Mouse (Mus musculus): Measurements from ENCODE around the gene Txnrd2. TPM values are rescaled to one million over a fixed set of nuclear protein-coding genes. Genes with fewer than 3 reads are reported as not detected.
A peak's percentile ranks its signal among the peaks of the same experiment; 100 is the strongest.

Txnrd2 gene
- total RNA-seq, 2 experiments from 2014 or later, result 82.3 to 145 TPM

DNA sequence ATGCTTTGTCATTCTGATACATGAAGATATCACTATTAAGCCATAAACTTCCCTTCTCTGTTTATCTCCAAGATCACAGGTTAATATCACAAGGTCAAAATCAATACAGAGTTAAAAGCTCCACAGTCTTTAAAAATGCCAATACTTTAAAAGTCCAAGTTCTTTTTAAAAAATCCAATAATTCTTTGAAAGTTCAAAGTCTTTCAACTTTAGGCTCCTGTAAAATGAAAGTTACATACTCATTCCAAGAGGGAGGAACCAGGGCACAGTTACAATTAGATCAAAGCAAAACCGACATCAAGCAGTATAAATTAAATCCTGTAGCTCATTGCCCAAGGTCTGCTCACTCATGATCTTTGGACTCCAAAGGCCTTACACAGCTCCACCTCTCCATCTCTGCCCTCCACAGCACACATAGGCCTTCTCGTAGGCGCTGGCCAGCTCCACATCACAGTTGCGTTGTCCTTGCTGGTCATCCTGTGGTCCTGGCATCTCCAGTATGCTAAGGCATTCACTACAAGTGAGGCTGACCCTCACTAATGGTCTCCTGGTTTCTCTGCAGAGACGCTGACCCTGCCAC is 7.2 kb downstream of the Txnrd2 start:
- ATAC-seq (replicated peaks; ENCODE audit: low FRiP score, low TSS enrichment, poor library complexity, severe bottlenecking), result no peak

DNA sequence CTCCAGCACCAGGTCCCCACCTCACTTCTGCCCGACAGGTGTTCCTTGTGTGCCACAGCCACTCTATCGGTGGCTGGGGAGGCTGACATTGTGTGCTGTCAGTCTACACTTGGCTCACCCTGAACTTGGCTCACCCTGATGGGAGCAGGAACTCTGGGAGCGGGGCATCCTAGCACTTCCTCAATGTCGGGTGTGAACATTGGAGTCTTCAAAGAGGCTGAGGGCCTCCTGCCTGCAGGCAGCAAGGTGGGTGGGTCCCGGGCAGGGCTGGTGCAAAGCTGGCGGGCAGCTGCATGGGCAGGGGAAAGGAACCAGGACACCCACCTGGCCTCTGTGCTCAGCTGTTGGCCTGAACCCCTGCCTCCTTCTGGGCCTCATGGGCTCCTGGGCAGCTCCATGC is 9.9 kb downstream of the Txnrd2 start:
- no peak for ATAC-seq (replicated peaks; ENCODE audit: low FRiP score, low TSS enrichment, poor library complexity, severe bottlenecking)

GRCm38 (mm10) chr16:18443385-18443841 is 17.2 kb downstream of the Txnrd2 start:
- peak; percentile 83 for ATAC-seq (replicated peaks; ENCODE audit: low FRiP score, low TSS enrichment, poor library complexity, severe bottlenecking)

DNA sequence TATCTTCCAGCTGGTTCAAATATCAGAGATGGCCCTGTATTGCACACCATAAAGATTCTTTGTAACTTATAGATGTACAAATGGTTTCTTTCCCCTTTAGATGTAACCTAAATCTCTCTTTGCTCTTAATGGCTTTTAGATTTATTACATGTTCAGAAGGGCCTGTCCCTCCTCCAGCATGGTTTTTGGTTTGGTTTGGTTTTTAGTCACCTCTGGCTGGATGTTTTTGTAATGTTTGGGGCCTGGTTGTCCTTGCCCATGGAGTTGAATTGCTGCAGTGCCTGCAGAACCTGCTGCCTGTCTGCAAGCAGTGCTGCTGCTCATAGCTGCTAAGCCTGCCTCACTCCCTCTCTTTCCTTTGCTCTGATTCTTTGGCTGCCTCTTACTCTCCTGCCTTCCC is 21.1 kb downstream of the Txnrd2 start:
- no peak for ATAC-seq (replicated peaks; ENCODE audit: low FRiP score, low TSS enrichment, poor library complexity, severe bottlenecking)

DNA sequence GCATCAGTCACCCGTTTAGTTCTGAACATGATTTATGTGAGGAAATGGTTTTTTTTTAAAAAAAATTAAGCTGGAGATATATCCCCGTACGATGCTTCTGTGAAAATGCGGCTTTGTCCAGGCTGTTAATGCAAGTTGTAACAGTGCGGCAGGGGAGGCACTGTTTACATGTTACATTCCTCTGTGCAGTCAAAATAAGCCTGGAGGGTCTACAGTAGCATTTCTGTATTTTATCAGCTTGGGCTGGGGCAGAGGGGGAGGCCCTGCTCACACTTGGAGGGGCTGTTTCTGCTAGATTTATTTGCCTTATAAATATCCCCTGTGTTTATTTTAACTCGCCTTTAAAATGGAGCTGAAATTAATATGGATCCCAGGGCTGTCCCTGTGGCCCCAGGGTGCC is 21.9 kb downstream of the Txnrd2 start:
- no peak for ATAC-seq (replicated peaks; ENCODE audit: low FRiP score, low TSS enrichment, poor library complexity, severe bottlenecking)

- no peak for ATAC-seq (replicated peaks; ENCODE audit: low FRiP score, low TSS enrichment, poor library complexity, severe bottlenecking)
Observed at GRCm38 (mm10) chr16:18449005-18449404, 22.8 kb downstream of the Txnrd2 start.

GRCm38 (mm10) chr16:18451486-18452181 is 25.4 kb downstream of the Txnrd2 start:
- ATAC-seq (replicated peaks; ENCODE audit: low FRiP score, low TSS enrichment, poor library complexity, severe bottlenecking), result no peak

GRCm38 (mm10) chr16:18452361-18452862 is 26.2 kb downstream of the Txnrd2 start:
- no peak for ATAC-seq (replicated peaks; ENCODE audit: low FRiP score, low TSS enrichment, poor library complexity, severe bottlenecking)

DNA sequence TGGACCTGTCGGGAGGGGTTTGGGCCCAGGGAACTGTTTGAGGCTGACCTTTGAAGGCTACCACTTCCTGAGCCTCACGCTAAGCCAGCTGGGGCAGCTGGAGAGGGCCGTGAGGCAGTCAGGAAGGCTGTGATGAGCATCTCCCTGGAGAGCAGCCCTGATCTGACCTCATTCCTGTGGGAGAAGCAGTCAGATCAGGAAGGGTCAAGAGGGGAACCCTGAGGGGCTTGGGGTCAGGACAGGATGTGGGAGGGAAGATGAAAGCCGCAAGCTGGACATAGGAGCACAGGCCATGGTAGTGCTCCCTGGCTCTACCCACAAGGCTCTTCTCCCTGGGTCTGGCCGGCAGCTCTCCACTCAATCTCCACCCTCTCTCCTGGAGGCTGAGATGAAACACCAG is 27.7 kb downstream of the Txnrd2 start:
- ATAC-seq (replicated peaks; ENCODE audit: low FRiP score, low TSS enrichment, poor library complexity, severe bottlenecking), result no peak

GRCm38 (mm10) chr16:18455407-18455806 is 29.2 kb downstream of the Txnrd2 start:
- no peak for ATAC-seq (replicated peaks; ENCODE audit: low FRiP score, low TSS enrichment, poor library complexity, severe bottlenecking)

DNA sequence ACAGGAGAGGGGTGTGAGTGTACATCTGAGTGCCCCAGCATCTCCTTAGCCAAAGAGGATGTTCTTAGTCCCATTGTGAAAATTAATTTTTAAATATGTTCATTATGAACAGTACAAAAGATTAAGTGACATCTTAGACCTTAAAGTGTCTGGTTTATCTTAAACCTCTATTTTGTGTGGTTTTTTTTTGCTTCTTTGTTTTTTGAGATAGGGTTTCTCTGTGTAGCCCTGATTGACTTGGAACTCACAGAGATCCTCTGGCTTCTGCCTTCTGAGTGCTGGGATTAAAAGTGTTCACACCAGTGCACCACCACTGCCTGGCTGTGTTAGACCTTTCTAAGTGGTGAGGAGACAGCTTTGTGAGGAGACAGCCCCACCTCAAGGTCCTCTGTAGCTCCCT is 32.5 kb downstream of the Txnrd2 start:
- ATAC-seq (replicated peaks; ENCODE audit: low FRiP score, low TSS enrichment, poor library complexity, severe bottlenecking), result no peak

DNA sequence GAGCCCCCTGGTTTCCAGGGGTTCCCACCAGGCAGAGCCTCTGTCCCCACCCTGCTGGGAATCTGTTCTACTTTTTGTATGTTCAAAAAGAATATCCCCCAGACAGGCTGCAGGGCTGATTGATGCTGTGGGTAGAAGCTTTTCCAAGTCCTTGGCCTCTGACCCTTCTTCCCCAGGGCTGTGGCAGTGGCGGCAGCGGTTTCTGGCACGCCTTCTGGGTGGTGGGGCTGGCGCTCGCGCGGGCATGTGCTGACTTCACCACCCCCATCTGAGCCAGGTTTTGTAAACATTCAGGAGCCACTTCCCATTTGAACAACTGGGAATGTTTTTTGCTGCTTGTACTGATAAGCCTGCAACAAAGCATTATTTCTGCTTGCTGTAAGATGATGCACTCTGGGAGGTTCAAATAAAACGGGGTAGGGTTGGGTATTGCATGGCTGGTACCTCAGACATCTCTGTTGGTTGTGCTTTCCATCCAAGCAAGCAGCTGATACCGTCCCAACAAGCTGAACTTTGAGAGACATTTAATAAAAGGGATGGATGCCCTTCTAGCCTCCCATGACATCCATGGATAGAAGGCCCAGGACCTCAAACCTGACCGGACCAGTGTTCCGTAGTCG is 33.3 kb downstream of the Txnrd2 start:
- peak; percentile 12 for ATAC-seq (replicated peaks; ENCODE audit: low FRiP score, low TSS enrichment, poor library complexity, severe bottlenecking)

DNA sequence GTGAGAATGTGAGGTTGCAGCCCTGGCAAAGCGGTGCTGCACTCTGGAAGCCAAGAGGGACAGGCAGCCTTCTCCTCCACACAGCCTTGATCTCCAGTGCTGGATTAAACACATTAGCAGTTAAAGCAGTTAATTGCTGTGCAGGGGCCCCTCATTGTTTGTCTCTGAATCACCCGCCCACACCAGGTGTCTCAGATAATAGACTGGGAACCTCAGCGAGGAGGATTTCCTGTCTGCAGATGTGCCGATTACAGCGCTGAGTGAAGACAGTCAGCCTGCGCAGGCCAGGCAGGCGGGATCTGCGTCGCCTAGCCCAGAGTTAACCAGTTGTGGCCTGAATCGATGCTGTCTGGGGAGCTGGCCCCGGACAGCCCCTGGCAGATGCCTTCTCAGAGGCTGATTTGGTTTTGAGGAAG is 33.8 kb downstream of the Txnrd2 start:
- peak; percentile 93 for ATAC-seq (replicated peaks; ENCODE audit: low FRiP score, low TSS enrichment, poor library complexity, severe bottlenecking)

- no peak for ATAC-seq (replicated peaks; ENCODE audit: low FRiP score, low TSS enrichment, poor library complexity, severe bottlenecking)
Observed at GRCm38 (mm10) chr16:18460826-18461225, 34.6 kb downstream of the Txnrd2 start.

- no peak for ATAC-seq (replicated peaks; ENCODE audit: low FRiP score, low TSS enrichment, poor library complexity, severe bottlenecking)
Observed at GRCm38 (mm10) chr16:18462031-18462430, 35.8 kb downstream of the Txnrd2 start.

- no peak for ATAC-seq (replicated peaks; ENCODE audit: low FRiP score, low TSS enrichment, poor library complexity, severe bottlenecking)
Observed at GRCm38 (mm10) chr16:18462598-18462997, 36.4 kb downstream of the Txnrd2 start.

DNA sequence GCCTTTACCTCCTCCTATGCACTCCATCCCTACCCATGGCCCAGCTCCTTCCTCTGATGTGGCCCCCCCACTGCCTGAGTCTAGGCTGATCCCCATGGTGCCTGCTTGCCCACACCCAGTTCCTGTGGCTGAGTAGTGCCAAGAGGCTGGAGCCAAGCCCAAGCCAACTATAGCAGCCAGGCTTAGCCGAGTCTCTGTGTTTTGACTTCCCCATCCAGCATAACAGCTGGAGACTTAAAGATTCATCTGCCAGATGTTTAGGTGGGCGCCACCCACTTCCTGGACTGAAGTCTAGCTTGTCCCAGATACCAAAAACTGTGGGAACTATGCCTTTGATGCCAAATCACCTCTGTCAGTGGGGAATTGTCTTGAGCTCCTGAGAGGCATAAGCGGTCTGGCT is 38.1 kb downstream of the Txnrd2 start:
- ATAC-seq (replicated peaks; ENCODE audit: low FRiP score, low TSS enrichment, poor library complexity, severe bottlenecking), result no peak

- no peak for ATAC-seq (replicated peaks; ENCODE audit: low FRiP score, low TSS enrichment, poor library complexity, severe bottlenecking)
Observed at GRCm38 (mm10) chr16:18470829-18471228, 44.6 kb downstream of the Txnrd2 start.

DNA sequence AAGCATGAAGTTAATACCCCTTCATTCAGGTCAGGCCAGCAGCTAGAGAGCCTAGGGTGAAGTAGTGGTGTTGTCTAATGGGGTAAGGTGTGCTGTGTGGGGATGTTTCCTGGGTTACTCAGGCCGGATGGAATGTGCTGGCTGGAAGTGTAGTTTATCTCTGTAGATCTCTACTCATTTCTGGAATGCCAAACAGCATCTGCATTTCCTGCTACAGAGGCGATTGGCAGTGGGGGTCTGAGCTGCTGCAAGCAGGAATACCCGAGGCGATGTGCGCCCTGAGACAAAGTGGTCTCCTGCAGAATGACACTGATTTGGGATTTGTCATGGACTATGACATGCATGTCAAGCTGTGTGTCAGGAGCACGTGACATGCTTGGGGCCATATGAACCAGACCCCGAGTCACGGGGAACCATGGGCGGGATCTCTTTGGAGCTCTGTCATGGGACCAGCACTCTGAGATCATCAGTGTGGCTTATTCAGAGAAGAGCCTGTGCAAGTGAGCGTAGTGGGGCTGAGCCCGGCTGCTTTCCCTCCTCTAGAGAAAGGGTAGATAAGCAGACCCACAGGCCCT is 45.3 kb downstream of the Txnrd2 start:
- no peak for ATAC-seq (replicated peaks; ENCODE audit: low FRiP score, low TSS enrichment, poor library complexity, severe bottlenecking)

DNA sequence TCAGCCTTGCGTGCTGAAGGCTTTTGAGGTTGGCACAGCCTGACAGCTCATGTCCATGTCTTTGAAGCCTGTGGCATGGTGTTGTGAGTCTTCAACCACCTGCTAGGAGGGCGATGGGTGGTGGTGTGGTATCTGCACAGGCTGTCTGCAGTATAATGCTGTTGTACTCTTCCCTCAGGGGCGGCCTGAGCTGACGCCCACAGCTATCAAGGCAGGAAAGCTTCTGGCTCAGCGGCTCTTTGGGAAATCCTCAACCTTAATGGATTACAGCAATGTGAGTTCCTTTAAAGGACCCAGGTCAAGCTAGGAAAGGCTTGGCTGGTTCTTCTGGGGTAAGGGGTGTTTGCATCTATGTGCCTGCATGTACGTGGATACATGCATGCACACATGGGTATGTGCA is 45.8 kb downstream of the Txnrd2 start:
- no peak for ATAC-seq (replicated peaks; ENCODE audit: low FRiP score, low TSS enrichment, poor library complexity, severe bottlenecking)

Measured in megakaryocyte-erythroid progenitor cell, adult 5-6 weeks (primary cell).